Mouse (Mus musculus) c-Kit-positive CD71-positive TER-119-negative erythroid progenitor cells, embryonic 14.5 days (primary cell): ENCODE results near the gene Rb1.

ENCODE experiments used
- DNase-seq: peaks from one replicate; pipeline ENCODE4 v3.0.0-alpha.2; 2013; ENCODE audit warnings: low read depth

Gene Rb1

DNA sequence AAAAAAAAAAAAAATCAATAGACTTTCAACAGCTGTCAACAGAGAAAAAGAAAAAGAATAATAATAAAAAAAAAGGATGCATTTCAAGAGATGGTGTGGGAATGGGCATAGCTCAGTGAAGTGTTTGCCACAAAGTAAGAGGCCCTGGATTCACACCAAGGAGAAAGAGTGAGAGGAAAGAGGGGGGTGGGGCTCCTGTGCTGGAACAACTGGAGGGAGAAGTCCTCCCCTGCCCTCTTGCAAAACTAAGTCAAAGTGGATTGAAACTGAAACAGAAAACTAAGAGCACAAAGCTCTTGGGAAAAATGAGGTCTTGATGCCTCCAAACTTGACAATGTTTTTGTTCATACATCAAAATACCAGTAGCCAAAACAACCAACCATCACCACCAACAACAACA lies 116.4 kb downstream of the Rb1 start:
- no peak for DNase-seq

DNA sequence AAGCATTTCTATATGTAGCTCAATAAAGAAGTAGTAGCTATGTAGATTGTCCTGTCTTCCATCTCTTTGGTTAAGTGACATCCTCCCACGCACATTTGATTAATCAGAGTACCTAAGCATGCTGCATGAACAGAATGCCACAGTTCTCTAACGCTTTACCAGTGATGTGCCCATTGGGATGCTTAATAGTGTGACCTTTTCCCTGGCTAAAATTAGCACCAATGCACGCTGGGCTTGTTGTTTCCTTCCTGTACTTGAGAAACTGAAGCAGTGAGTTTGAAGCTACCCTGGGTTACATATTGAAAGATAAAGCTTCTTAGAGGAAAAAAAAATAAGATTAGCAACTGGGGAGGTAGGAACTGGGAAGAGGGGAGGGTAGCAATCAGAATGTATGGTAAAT lies 121.6 kb downstream of the Rb1 start:
- no peak for DNase-seq

DNA sequence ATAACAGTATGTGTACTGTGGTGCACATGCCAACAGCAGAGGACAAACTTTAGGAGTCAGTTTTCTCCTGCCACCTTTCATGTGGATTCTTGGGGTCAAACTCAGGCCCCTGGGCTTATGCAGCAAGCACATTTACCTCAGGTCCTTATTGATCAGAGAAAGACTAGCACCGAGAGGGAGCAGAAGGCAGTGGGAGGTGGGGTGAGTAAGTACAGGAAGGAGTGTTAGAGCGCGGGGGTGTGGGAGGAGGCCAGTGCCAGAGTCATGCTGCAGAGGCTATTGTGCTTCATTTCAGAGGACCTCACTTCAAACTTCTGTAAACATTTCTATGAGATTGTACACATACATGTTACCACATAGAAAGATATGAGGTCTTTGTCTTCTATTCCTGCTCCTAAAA lies 124.2 kb downstream of the Rb1 start:
- no peak for DNase-seq

DNA sequence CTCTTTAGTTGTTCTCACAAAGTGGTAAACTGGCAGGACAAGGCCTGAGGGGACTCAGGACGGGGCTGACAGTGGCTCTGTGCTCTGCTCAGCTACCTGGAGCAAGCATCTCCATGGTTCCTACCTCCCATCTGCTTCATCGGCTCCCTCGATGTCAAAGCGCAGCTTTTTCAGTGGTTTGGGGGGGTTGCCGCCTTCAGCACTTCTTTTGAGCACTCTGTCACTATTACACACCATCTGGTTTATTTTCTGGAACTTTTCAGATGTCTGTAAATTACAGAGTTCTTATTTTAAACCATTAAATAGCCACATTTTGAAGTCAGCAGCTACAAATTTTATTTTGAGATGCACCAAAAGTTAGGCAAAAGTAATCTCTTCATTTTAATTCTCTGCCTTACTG lies 126.6 kb downstream of the Rb1 start:
- DNase-seq = no peak

DNA sequence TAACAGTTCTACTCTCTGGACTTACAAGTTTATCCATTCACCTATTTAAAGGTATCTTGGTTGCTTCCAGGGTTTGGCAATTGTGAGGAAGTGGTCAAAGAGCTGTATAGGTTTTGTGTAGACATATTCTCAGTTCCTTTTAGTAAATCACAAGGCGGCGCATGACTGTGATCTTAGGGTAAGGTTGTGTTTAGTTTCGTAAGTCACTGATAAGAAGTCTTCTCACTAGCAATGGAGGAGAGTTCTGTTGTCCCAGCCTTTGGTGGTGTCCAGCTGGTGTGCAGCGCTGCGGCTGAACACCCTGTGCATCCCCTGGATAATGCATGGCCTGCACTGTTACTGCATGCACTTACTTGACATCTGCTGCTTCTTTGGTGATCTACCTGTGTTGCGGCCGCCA lies 138.7 kb downstream of the Rb1 start:
- DNase-seq = no peak

DNA sequence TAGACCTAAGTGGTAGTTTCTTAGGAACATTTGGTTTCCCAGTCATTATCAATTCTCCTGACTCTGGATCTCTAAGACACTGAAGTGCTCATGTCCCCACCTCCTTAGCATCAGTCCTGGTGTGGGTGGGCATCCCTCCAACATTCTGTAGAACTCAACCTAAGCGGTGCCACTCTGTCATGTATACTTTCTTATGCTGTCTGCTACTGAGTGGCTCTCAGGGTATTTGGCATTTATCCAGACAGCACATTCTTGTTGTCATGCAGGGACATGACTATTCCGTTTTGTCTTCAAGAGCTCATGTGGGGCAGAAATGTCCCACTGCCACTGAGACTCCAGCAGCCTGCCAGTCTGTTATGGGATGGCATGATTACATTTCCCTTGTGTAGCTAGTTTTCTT lies 144.5 kb downstream of the Rb1 start:
- DNase-seq = no peak

DNA sequence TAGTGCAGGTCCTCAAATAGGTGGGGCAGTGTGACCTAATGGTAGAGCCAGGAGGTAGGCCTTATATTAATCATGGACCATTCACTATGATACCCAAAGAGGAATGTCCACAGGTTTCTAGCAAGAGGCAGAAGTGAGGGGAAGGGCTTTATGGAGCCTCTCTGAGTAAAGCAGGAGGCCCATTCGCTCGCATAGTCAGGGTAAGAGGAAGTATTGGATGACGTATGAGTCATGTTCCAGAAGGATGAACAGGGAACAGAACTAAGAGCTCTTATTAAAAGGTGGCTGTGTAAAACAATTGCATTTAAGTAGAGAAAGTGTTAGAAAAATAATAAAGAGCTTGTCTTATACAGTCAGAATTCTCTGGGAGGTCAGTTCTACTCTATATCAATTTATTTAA lies 145.0 kb downstream of the Rb1 start:
- DNase-seq = no peak

DNA sequence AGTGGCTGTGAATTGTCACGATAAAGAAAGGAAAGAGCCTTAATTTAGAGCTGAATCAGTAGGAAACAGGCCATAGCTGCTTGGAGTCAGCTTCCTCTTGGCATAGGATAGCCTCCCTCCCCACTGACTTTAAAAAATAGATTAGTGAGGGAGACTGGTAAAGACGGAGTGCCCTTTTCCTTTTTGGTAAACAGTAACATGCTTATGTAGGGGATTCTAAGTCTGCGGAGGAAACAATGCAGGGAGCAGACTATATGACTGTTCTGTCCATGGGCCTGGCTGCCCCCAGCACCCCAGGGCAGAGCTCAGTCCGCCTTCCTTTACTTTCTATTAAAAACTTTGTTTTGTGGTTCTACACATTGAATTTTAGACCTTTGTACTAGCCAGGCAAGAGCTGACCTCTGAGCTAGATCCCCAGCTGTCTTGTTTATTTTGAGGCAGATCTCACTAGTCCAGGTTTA lies 146.4 kb downstream of the Rb1 start:
- no peak for DNase-seq

DNA sequence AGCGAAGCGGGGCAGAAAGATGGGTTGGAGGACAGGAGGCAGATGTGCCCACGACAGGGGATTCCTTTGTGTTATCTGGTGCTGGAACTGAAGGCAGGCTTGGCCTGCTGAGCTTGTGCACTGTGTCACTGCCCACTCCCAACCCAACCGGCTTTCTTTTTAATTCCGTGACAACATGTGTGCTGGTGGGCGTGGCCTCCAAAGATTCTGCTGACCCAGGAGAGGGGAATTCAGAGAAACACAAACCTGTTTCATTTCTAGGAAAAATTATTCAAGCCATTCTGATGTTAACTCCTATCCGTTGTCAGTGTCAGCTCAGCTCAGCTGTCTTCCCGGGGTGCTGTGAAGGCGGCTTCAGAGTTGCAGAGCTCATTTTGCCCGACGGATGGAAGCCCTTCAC lies 147.7 kb downstream of the Rb1 start:
- no peak for DNase-seq

DNA sequence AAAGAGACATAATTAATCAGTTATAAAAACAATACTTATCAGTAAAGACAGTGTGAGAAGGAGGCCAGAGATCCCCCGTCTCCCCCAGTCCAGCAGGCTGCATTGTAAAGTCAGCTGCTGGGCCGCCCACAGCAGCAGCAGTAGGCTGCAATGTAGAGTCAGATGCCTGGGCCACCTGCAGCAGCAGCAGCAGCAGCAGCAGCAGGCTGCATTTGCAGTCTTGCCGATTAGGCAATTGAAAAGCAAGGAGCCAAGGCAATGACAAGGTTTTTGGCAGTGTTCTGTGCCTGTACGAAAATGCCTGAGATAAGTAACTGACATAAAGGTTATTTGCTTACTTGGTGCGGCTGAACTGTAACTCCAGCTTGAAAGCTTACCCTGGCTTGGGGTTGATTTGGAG lies 149.4 kb downstream of the Rb1 start:
- DNase-seq = no peak

DNA sequence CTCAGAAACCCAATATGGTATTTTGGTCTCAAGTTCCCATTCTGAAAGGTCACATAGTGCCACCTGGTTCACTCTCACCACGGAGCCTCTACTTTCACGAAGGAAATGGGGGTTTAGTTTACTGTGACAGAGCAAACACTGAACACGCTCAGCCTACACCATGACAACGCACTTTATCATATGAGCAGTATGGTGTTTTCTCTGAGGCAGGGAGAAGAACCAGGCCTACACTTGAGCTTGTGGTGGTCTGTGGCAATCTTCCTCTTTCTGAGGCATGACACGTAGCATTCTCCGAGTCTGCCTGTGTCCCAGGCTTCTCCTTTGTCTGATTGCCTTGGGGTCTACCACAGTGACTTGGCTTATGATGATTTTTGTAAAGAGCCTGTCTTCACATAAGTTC lies 149.8 kb downstream of the Rb1 start:
- DNase-seq = no peak

DNA sequence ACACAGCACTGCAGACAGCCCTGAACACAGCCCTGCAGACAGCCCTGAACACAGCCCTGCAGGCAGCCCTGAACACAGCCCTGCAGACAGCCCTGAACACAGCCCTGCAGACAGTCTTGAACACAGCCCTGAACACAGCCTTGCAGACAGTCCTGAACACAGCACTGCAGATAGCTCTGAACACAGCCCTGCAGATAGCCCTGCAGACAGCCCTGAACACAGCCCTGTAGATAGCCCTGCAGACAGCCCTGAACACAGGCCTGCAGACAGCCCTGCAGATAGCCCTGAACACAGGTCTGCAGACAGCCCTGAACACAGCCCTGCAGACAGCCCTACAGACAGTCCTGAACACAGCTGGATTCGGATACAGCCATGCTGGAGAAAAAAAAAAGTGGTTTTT lies 150.6 kb downstream of the Rb1 start:
- DNase-seq = no peak

DNA sequence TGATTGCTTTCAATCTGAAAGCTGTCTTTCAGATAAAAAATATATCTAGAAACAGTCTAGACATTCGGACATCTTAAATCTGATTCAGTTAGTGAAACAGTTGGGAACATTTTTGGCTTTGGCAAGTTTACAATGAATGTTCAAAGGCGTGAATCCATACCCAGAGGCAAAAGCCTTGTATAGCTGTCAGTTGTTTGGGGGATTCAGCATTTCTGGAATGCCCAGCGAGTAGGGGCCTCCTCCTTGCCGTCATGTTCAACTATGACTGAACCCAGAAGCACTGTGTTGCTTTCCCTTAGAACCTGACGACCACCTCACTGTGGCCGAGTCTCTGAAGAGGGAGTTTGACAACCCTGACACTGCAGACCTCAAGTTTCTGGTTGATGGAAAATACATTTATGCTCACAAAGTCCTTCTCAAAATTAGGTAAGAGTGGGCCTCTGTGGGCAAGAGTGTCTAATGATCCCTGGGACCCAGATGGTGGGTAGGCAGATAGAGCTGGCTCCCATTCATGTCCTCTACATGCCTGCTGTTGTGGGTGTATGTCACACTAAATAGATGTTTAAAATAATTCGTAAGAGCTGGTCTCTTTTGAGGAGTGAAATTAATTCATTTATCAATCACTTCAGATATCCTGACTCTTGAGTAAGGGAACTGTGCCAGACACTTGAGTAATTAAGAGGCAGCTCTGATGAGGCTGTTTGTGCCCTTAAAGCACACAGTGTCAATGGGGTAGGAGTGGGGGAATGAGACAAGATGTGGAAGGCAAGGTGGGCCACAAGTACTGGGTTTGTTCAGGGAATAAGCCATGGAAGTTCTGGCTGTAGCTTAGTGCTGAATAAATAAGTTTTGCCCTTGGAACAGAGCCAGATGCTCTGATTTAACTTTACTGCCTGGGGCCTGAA lies 151.3 kb downstream of the Rb1 start:
- DNase-seq = no peak

DNA sequence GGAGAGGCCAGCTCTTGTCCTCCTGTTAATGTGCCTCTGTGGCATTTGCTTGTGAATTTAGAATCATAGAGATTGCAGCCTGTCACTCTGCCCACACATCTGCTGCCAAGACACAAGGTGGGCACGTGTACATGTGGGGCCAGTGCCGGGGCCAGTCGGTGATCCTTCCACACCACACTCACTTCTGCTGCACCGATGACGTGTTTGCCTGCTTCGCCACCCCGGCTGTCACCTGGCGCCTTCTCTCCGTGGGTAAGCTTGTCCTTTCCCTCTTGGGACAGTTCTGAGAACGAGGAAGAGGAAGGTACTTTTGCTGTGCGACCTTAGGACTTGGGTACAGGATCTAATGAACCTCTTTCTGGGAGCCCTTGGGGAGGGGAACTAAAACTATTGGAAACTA lies 152.0 kb downstream of the Rb1 start:
- DNase-seq = no peak

DNA sequence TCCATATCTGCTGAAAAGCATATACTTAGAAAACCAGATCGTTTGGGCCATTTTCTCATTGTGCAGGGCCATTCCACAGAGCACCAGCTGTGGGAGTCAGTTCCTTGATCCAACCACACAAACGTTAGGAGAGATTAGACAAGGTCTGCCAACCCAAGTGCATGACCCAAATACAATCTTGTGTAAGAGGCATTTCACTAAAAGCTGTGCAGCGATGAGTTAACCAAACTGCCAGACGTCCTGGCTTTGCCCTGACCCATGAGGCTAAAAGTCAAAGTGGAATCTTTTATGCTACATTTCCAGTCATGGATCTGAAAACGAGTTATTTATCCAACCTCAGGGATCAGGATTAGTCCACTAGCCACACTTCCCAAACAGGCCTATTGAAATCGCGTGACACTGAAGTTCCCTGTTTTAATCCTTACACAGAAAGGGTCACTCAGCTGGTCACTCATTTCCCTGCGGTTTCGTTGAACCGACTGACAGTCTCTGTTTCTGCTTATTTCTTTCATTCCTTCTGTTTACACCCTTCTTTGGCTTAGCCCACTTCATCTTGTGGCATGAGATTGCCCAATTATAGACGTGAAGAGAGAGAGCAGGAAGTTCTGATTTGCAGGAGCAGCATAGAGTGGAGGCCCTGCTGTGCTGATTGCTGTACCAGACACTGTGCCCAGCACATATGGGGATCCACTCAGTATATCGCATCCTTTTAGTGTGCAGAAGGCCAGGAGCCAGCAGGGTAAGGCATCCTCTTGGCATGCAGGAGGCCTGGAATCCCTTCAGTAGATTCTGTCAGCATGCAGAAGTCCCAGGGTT lies 153.2 kb downstream of the Rb1 start:
- DNase-seq = no peak

DNA sequence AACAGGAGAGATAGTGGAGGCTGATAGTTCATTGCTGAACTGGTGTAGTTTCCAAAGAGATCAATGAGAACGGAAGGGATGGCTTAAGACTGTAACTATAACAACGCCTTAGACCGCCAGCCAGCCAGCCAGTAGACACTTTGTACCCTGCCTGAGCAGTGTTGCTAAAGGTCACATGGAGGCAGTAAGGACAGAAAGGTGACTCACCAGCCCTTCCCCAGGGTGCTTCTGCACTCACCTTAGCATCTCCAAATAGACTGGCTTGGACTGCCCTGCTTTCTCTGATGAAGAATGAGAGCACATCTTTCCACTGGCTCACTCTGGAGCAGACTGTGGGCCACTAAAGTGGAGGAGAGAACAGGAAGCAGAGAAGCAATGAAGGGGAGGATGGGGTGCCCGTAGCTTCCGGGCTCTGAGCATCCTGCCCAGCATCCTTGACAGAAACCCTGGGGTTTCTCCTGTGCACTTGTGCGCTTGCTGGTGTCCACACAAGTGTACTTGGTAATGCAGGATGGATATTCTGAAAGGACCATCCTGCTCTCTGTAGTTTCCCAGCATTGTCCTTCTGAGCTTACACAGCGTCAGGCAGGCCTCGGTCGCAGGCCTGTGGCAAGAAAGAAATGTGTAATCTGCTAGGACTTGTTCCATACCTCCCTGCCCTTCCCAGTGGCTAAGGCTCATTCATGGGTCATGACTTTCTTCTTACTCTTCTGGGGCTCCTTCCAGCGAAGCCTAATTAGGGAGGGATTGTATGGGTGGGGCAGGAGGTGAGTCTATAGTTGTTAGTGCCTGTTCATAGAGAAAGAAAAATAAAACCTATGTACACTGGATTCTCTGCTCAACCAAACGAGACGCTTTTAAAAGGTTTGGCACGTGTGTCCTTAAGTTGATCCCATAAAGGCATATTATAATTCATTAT lies 155.4 kb downstream of the Rb1 start:
- no peak for DNase-seq

DNA sequence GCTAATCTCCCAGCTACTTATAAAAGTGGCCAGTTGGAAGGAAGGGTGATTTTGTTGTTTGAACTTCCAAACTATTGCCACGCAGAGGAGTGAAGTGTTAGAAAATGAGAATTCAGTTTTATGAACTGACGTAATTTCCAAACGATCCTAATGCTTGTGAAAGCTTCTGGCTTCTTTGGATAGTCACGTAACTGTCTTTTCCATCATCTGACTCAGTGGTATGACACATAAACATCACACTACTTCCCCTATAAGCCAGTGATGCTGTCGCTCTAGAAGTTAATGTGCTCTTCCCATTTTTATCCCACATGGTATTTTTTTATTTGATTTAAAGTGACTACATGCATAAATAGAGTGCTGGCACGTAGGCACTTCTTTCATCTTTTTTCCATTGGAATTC lies 157.0 kb downstream of the Rb1 start:
- no peak for DNase-seq

DNA sequence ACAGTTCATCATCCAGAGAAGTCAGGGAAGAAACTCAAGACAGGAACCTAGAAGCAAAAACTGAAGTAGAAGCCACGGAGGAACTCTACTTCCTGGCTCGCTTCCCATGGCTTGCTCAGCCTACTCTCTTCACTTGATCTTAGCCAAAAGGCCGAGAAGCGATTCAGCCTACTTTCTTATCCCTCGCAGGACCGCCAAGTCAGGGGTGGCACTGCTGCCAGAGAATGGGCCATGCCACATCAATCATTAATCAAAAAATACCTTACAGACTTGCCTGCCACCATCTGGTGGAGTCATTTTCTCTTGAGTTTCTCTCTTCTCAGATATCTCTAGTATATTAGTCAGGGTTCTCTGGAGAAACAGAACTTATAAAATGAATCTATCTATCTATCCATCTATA lies 160.5 kb downstream of the Rb1 start:
- no peak for DNase-seq

DNA sequence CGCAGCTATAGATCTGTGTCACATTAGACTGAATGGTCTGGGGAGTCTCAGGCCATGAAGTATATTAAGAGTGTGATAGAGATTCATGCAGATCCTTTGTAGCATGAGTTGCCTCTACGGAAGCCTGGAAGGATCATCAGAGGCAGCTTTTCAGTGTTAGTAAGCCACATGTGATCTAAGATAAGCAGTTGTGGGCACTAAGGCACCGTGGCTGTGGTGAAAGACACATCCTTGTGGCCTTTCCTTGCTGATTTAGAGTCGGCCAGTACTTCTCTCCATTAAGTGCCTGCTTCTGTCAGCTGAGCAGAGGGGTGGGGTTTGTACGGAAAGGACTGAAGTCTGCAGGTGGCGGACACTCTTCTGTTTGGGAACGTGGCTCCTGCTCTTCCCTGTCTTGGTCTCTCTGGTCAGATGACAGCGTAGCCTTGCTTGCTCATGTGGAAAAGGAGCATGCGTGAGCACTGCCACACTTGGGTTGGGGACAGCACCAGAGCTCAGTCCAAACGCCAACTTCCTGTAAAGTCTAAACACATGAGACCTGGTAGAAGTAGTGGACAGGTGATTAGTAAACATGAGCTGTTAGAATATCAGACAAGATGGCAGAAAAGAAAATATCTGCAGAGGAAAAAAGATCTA lies 162.1 kb downstream of the Rb1 start:
- DNase-seq = no peak

DNA sequence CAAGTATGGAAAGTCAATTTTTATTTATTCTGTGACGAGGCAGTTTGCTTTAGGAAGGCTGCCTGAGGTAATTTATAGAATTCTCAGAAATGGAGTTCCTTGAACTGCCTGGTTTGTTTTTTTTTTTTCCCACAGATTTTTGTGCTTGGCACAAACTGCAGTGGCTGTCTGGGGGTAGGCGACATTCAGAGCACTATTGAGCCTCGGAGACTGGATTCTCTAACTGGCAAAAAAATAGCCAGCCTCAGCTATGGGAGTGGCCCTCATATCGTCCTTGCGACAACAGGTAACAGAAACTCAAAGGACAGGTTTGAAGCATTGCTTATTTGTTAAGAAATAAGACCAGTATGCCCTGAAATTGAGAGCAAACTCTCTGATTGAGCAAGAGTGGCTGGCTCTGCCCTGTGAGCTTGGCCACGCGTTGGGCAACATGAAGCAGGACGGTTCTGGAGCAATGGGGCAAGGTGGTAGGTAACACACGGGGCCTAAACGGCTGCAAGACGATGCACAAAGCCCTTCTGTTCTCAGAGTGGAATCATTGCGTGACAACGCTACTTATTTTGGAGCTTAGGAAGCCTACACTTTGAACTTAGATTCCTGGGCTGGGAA lies 163.3 kb downstream of the Rb1 start:
- no peak for DNase-seq

DNA sequence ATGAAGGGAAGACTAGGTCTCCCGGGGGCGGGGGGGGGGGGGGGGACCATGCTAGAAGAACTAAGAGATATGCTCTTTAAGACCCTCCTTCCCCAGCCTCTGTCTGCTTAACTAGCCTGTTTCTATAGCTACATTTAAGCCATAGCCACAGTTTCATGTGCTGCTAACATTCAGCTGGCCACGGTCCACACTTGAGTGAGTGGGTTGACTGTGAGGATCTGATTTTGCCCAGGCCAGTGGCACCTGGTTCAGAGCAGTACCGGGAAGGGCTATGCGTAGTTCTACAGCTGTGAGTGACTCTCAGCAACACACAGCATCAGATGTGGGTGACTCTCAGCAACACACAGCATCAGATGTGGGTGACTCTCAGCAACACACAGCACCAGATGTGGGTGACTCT lies 164.3 kb downstream of the Rb1 start:
- DNase-seq = no peak
